Comparison of ENCODE assay signal across 16 mouse cellular contexts in genomic region chr10:10555221-10555620, GRCm38 (mm10). TPM values are rescaled to one million over a fixed set of nuclear protein-coding genes. Genes with fewer than 3 reads are reported as not detected.
A peak's percentile ranks its signal among the peaks of the same experiment; 100 is the strongest.
DNase-seq lines count a peak whose midpoint lies in the region; ATAC-seq and TF ChIP-seq lines count a peak whose summit lies in the region.
"Had no signal": no experiment of that assay in that cellular context is flagged by ENCODE, and none has a peak within 500 bp of the region (broad histone marks: within the 10 kb centered on the region; RNA-seq: fewer than 3 reads in every experiment).

No protein-coding gene starts in this region.

- H3K4me1 ChIP-seq in lung, adult 2 months (ENCODE audit: control insufficient read depth, insufficient read depth, low read length): no peaks in the 10 kb centered on the region; the same call in 1 of the 2 replicates
- no peaks in the 10 kb centered on the region for H3K4me1 ChIP-seq in stomach, postnatal 0 days (replicated peaks; ENCODE audit: control insufficient read depth, insufficient read depth)

- no peak for TF ChIP-seq POLR2A in lung, adult 2 months (IDR thresholded peaks at IDR 0.05; ENCODE audit: borderline replicate concordance, extremely low read depth, low read depth, low read length)

- no peak overlapping the region for H3K4me3 ChIP-seq in lung, adult 2 months (replicated peaks; ENCODE audit: extremely low read depth, low read depth, low read length)
- no peak overlapping the region for H3K4me3 ChIP-seq in stomach, postnatal 0 days (ENCODE audit: low read depth, low read length)
- H3K4me3 ChIP-seq: embryonic facial prominence, embryonic 15.5 days; limb, embryonic 13.5 days; lung, embryonic 15.5 days; midbrain, embryonic 15.5 days; neural tube, embryonic 13.5 days had no signal

- DNase-seq in lung, postnatal 25 days (ENCODE audit: low spot score): peak; percentile 12
- DNase-seq in lung, adult 2 months: no peak
- peak; percentile 58 for DNase-seq in adrenal gland, adult 8-10 months
- DNase-seq in fat pad, adult 2 months (ENCODE audit: extremely low read depth, low read depth, low spot score): peak; percentile 88
- DNase-seq in stomach, postnatal 0 days (ENCODE audit: low spot score): no peak
- no peak for DNase-seq in cerebellum, adult 9-10 months
- DNase-seq in right cerebral cortex, postnatal 25 days: no peak
- DNase-seq: cerebellum, postnatal 36 days; kidney, postnatal 10 days; thymus, postnatal 25 days had no signal

- WGBS in lung, adult 2 months: 43% methylated on average over 5 of the region's 5 CpGs
- 32% methylated on average over 5 of the region's 5 CpGs for WGBS in stomach, postnatal 0 days

- H3K36me3 ChIP-seq in stomach, postnatal 0 days (ENCODE audit: control insufficient read depth, insufficient read depth, low read length): no peaks in the 10 kb centered on the region
- H3K36me3 ChIP-seq: embryonic facial prominence, embryonic 15.5 days; lung, embryonic 15.5 days; midbrain, embryonic 15.5 days; neural tube, embryonic 13.5 days had no signal

- H3K4me2 ChIP-seq in stomach, postnatal 0 days (replicated peaks; ENCODE audit: low read depth): no peak overlapping the region
- H3K4me2 ChIP-seq: embryonic facial prominence, embryonic 15.5 days; limb, embryonic 13.5 days; lung, embryonic 15.5 days; midbrain, embryonic 15.5 days; neural tube, embryonic 13.5 days had no signal

- TF ChIP-seq CTCF in lung, adult 2 months (IDR thresholded peaks at IDR 0.05; ENCODE audit: insufficient read depth, low read length): no peak
- no peak for TF ChIP-seq CTCF in stomach, postnatal 0 days (IDR thresholded peaks at IDR 0.05; ENCODE audit: low read depth)

- 0 out of 2 replicates have a peak overlapping the region, but pooled peaks have one; percentile 25 for H3K27ac ChIP-seq in stomach, postnatal 0 days (replicated peaks)
- H3K27ac ChIP-seq: embryonic facial prominence, embryonic 15.5 days; limb, embryonic 13.5 days; lung, embryonic 15.5 days; midbrain, embryonic 15.5 days; neural tube, embryonic 13.5 days had no signal

- peak; percentile 65 for TF ChIP-seq EP300 in stomach, postnatal 0 days (optimal IDR thresholded peaks at IDR 0.05)

- no peak overlapping the region for H3K9ac ChIP-seq in stomach, postnatal 0 days (ENCODE audit: low read length)
- H3K9ac ChIP-seq: embryonic facial prominence, embryonic 15.5 days; limb, embryonic 13.5 days; lung, embryonic 15.5 days; midbrain, embryonic 15.5 days; neural tube, embryonic 13.5 days had no signal

- no peaks in the 10 kb centered on the region for H3K9me3 ChIP-seq in stomach, postnatal 0 days (ENCODE audit: control insufficient read depth, low read length)
- H3K9me3 ChIP-seq: embryonic facial prominence, embryonic 15.5 days; limb, embryonic 13.5 days; lung, embryonic 15.5 days; midbrain, embryonic 15.5 days; neural tube, embryonic 13.5 days had no signal

- ATAC-seq in stomach, postnatal 0 days (ENCODE audit: low FRiP score, low TSS enrichment): peak; percentile 24; the same call in 1 of the 2 replicates
- ATAC-seq: forebrain, embryonic 16.5 days; midbrain, embryonic 15.5 days had no signal

- no peaks in the 10 kb centered on the region for H3K27me3 ChIP-seq in stomach, postnatal 0 days (ENCODE audit: control insufficient read depth, insufficient read depth, low read length)
- H3K27me3 ChIP-seq: embryonic facial prominence, embryonic 15.5 days; limb, embryonic 13.5 days; lung, embryonic 15.5 days; midbrain, embryonic 15.5 days had no signal

RNA-seq across cellular contexts. Expression of gene Rab32, which starts 2.8 kb away (rescaled TPM):
- polyA plus RNA-seq in lung, adult 2 months (2012; rRNA removed): 11.6 and 12.4 TPM in 2 replicates
- 1 to 10 TPM; 5.1 to 9.8 (median 7.1) TPM for total RNA-seq in adrenal gland, adult 8-10 months (2022)
- polyA plus RNA-seq in stomach, postnatal 0 days (2015; fragmentation: Nextera tagmentation; extraction: Ambion mirVana): 20.1 and 20.8 TPM in 2 replicates

Comparison
In these comparisons a context has a peak if more than half of its experiments do, and no peak if none do; other contexts are left out.
1. DNase-seq: peak in lung, postnatal 25 days (single experiment), adrenal gland, adult 8-10 months (single experiment) and fat pad, adult 2 months (single experiment); none in lung, adult 2 months (single experiment), stomach, postnatal 0 days (single experiment), cerebellum, adult 9-10 months (single experiment) and right cerebral cortex, postnatal 25 days (single experiment).